Mouse (Mus musculus) midbrain, embryonic 13.5 days (tissue): ENCODE measurements around the gene Ugt2b34. TPM values are rescaled to one million over a fixed set of nuclear protein-coding genes. Genes with fewer than 3 reads are reported as not detected.

Source experiments
- ATAC-seq: fragments of 200-750 bp; cut with Nextera tagmentation; 2 replicates; pipeline ENCODE4 v1.8.0; 2017; ENCODE audit warnings: mild to moderate bottlenecking, moderate TSS enrichment, moderate library complexity
- H3K27ac ChIP-seq: fragments of 300-500 bp; sonication (generic); 2 replicates; pipeline ENCODE4 v1.5.1; 2015; ENCODE audit warnings: inconsistent platforms, mild to moderate bottlenecking, moderate library complexity
- H3K27me3 ChIP-seq: fragments of 300-500 bp; sonication (generic); 2 replicates; pipeline ENCODE4 v1.6.1; 2015; ENCODE audit warnings: mild to moderate bottlenecking, inconsistent platforms
- H3K36me3 ChIP-seq: fragments of 300-500 bp; sonication (generic); 2 replicates; pipeline ENCODE4 v1.6.1; 2015; ENCODE audit warnings: mild to moderate bottlenecking, inconsistent platforms
- H3K4me1 ChIP-seq: fragments of 300-500 bp; sonication (generic); replicated peaks from 2 replicates; pipeline ENCODE4 v1.6.1; 2015; ENCODE audit warnings: inconsistent platforms
- H3K4me2 ChIP-seq: fragments of 300-500 bp; sonication (generic); replicated peaks from 2 replicates; pipeline ENCODE4 v1.6.1; 2015; ENCODE audit warnings: moderate library complexity, mild to moderate bottlenecking, inconsistent platforms
- H3K4me3 ChIP-seq: fragments of 300-500 bp; sonication (generic); replicated peaks from 2 replicates; pipeline ENCODE4 v1.5.1; 2015; ENCODE audit warnings: mild to moderate bottlenecking, inconsistent platforms
- H3K9ac ChIP-seq: fragments of 300-500 bp; sonication (generic); replicated peaks from 2 replicates; pipeline ENCODE4 v1.6.1; 2015; ENCODE audit warnings: mild to moderate bottlenecking, inconsistent platforms
- H3K9me3 ChIP-seq: fragments of 300-500 bp; sonication (generic); 2 replicates; pipeline ENCODE4 v1.6.1; 2016; ENCODE audit warnings: mild to moderate bottlenecking, inconsistent platforms
- WGBS: fragments of 180-500 bp; shearing (Covaris S2); methylation state at CpG from one replicate; pipeline ENCODE4 v1.1.7; 2015; 5-methylcytosine and 5-hydroxymethylcytosine counted together
- polyA plus RNA-seq: library from polyadenylated mRNA; unstranded; fragments of >200 nt; fragmentation: Nextera tagmentation; extraction: Ambion mirVana; gene quantifications from 2 replicates; pipeline ENCODE4 v1.2.1, GENCODE M21; 2015

The Ugt2b34 gene
- 0.13 TPM in 1 of 2 replicates, not detected in the other for polyA plus RNA-seq

GRCm38 (mm10) chr5:86906758-86907157, at the start of gene Ugt2b34:
TSS of gene Ugt2b34 (minus strand) at chr5:86906937.
- Histone ChIP-seq H3K27me3 (no peaks in the 10 kb centered on the region), H3K9me3 (no peaks in the 10 kb centered on the region), H3K9ac (no peak within 1 kb of the TSS), H3K27ac (no peak within 1 kb of the TSS), H3K36me3 (no peaks in the 10 kb centered on the region), H3K4me3 (no peak within 1 kb of the TSS), H3K4me1 (no peaks in the 10 kb centered on the region), H3K4me2 (no peak within 1 kb of the TSS)
- no peak for ATAC-seq
- 75% methylated on average over 1 of the region's 1 CpGs for WGBS

DNA sequence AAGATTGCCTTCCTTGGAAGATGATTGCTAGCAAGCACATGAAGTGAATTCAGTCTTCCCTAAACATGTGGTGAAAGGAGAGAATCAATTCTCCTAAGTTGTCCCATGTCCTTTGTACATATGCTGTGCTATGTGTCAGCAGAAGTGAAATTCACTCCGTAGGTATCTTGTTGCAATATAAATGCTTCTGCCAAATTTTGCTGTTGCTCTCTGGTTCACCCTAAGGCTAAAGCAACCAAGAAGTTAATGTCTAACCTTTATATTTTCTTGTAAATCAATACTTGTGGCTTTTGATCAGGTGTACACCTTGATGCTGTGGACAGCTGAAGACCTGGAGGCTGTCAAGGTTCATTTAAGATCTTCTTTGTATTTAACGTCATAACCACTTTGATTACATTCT, 35.4 kb upstream of the Ugt2b34 start:
- H3K4me2 ChIP-seq = no peak overlapping the region
- no peaks in the 10 kb centered on the region for H3K36me3 ChIP-seq
- no peak overlapping the region for H3K27ac ChIP-seq
- H3K9me3 ChIP-seq = no peaks in the 10 kb centered on the region
- H3K4me1 ChIP-seq = no peaks in the 10 kb centered on the region
- no peak overlapping the region for H3K9ac ChIP-seq
- 93% methylated on average over 2 of the region's 2 CpGs for WGBS
- ATAC-seq = no peak
- H3K27me3 ChIP-seq = no peaks in the 10 kb centered on the region
- H3K4me3 ChIP-seq = no peak overlapping the region

- no peak within 1 kb of the TSS for H3K4me3 ChIP-seq
- no peak within 1 kb of the TSS for H3K27ac ChIP-seq
- no peak within 1 kb of the TSS for H3K4me2 ChIP-seq
- H3K36me3 ChIP-seq = no peaks in the 10 kb centered on the region
- H3K27me3 ChIP-seq = no peaks in the 10 kb centered on the region
- no peak within 1 kb of the TSS for H3K9ac ChIP-seq
- H3K9me3 ChIP-seq = no peaks in the 10 kb centered on the region
- 79% methylated on average over 2 of the region's 2 CpGs for WGBS
- no peaks in the 10 kb centered on the region for H3K4me1 ChIP-seq
- no peak for ATAC-seq
These were observed 19.7 kb upstream of the Ugt2b34 start, which contains the start of gene Ugt2b1 for GRCm38 (mm10) chr5:86926426-86926825. TSS of gene Ugt2b1 (minus strand) at chr5:86926530.

- Histone ChIP-seq H3K36me3 (no peaks in the 10 kb centered on the region), H3K9me3 (no peaks in the 10 kb centered on the region), H3K27ac (no peak overlapping the region), H3K4me3 (no peak overlapping the region), H3K9ac (no peak overlapping the region), H3K4me2 (no peak overlapping the region), H3K27me3 (no peaks in the 10 kb centered on the region), H3K4me1 (no peaks in the 10 kb centered on the region)
- 71% methylated on average over 3 of the region's 3 CpGs for WGBS
- no peak for ATAC-seq
These were observed 14.0 kb upstream of the Ugt2b34 start for GRCm38 (mm10) chr5:86920661-86921233.

DNA sequence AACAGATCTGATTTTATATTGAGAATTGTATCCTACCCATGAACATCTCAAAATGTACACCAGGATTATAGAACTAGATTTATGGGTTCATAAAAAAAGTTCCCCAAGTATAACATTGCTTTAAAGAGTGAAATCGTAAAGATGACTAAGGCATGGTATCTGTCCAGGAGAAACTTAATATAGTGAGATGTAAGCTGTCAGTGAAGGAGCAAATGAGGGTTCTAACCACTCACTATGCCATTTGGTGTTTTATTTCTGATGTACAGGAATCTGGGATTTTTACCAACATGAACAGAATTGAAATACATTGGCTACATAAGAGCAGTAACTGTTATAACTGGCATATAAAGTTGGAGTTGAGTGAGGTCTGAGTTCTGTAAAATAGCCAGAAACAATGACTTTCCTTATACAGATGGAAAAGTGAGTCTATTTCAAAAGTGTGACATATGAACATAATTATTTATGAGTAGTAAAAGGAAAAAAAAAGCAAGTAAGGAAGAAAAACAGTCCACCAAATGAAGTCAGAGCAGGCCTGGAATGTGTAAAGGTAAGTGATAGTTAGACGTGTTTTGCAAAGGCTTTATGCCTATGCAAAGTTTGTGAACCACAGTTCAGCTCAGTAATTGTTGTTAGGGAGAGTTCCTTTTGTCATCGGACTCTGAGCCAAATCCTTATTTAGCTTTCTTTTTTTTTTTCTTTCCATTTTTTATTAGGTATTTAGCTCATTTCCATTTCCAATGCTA, 4.8 kb upstream of the Ugt2b34 start:
- 80% methylated on average over 3 of the region's 3 CpGs for WGBS
- Histone ChIP-seq H3K4me3 (no peak overlapping the region), H3K9ac (no peak overlapping the region), H3K4me2 (no peak overlapping the region), H3K27me3 (no peaks in the 10 kb centered on the region), H3K9me3 (no peaks in the 10 kb centered on the region), H3K4me1 (no peaks in the 10 kb centered on the region), H3K27ac (no peak overlapping the region), H3K36me3 (no peaks in the 10 kb centered on the region)
- ATAC-seq = no peak

DNA sequence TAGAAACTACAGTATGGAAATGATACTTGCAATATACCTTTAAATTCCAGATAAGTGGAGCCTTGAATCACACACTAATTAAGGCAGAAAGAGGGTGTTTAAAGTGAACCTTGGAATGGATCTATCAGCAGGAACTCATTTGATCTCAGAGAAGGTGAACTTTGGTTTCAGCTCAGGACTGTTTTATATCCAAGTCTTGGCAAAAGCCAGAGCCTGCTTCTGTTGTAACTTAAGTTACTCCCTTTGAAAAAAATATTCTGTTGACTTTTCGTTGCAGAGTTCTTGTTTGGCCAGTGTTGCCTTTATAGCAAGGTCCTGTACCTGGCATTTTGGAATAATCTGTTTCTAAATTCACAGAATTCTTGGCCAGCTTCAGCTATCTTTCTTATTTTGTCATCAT, 4.0 kb upstream of the Ugt2b34 start:
- Histone ChIP-seq H3K4me2 (no peak overlapping the region), H3K9me3 (no peaks in the 10 kb centered on the region), H3K27me3 (no peaks in the 10 kb centered on the region), H3K27ac (no peak overlapping the region), H3K9ac (no peak overlapping the region), H3K4me1 (no peaks in the 10 kb centered on the region), H3K36me3 (no peaks in the 10 kb centered on the region), H3K4me3 (no peak overlapping the region)
- 85% methylated on average over 1 of the region's 1 CpGs for WGBS
- no peak for ATAC-seq

- H3K4me1 ChIP-seq = no peaks in the 10 kb centered on the region
- H3K9ac ChIP-seq = no peak overlapping the region
- H3K27ac ChIP-seq = no peak overlapping the region
- H3K4me2 ChIP-seq = no peak overlapping the region
- WGBS = 97% methylated on average over 1 of the region's 1 CpGs
- no peaks in the 10 kb centered on the region for H3K27me3 ChIP-seq
- ATAC-seq = no peak
- 0 out of 2 replicates have a peak, but pooled peaks cover 3% of the 10 kb centered on the region for H3K9me3 ChIP-seq
- no peaks in the 10 kb centered on the region for H3K36me3 ChIP-seq
- no peak overlapping the region for H3K4me3 ChIP-seq
These were observed 16.8 kb downstream of the Ugt2b34 start for GRCm38 (mm10) chr5:86889933-86890332.

DNA sequence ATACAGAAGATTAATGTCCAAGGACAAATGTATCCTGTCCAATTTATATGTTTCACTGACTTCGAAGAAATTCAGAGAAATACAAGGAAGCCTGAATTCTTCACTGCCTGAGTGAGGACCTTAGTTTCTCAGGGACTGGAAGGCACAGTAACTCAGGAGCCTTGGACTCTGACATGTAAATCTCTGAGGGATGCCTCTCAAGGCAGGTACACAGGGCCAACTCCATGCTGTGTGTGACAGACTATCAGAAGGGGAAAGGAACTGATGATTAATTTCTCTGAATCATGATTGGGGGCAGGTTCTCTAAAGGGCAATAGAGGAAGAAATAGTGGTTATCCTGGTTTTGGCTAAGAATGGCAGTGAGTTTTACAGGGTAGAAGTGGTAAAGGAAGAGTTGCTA, 18.3 kb downstream of the Ugt2b34 start:
- 89% methylated on average over 1 of the region's 1 CpGs for WGBS
- no peak overlapping the region for H3K9ac ChIP-seq

DNA sequence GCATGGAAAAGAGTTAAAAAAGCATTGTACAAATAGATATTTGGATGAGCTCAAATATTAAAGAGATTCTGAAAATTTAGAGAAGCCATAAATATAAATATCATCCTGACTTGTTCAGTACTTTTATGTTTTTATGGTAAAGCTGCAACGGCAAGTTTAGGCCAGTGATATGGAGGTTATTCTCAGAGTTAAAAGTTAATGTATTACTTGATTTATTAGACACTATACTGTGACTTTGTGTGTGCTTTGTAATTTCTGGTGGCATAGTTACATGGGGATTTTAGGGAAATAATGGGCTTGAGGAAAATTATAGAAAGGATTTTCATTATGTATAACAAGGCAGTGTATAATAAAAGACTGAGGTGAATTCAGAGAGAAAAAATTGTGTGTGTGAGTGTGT, 19.7 kb downstream of the Ugt2b34 start:
- Histone ChIP-seq H3K4me2 (no peak overlapping the region), H3K4me3 (no peak overlapping the region), H3K27ac (no peak overlapping the region), H3K4me1 (no peaks in the 10 kb centered on the region), H3K36me3 (no peaks in the 10 kb centered on the region), H3K9ac (no peak overlapping the region), H3K9me3 (no peaks in the 10 kb centered on the region), H3K27me3 (no peaks in the 10 kb centered on the region)
- WGBS = 90% methylated on average over 1 of the region's 1 CpGs
- no peak for ATAC-seq

More for the DNA sequence above, 18.3 kb downstream of the Ugt2b34 start:
- no peaks in the 10 kb centered on the region for H3K4me1 ChIP-seq
- no peak overlapping the region for H3K4me2 ChIP-seq
- H3K27ac ChIP-seq = no peak overlapping the region
- no peaks in the 10 kb centered on the region for H3K9me3 ChIP-seq
- no peak for ATAC-seq
- H3K27me3 ChIP-seq = no peaks in the 10 kb centered on the region
- no peaks in the 10 kb centered on the region for H3K36me3 ChIP-seq
- H3K4me3 ChIP-seq = no peak overlapping the region

DNA sequence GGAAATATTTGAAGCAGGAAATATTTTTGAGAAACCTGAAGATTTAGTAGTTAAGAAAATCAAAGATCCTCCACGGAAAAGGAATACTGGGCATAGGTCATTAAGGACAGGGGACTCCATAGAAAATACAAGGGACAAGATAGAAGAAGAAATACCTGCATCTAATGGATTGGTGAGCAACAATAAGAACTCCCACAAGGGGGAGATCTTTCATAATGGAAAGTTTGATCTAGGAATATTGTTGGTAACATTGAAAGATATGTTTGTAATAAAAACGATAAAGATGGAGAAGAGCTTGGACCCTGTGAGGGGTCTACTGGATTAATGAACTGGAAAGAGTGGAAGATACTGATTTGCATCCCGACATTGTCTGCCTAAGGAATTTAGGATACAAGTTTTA, 20.1 kb downstream of the Ugt2b34 start:
- H3K4me2 ChIP-seq = no peak overlapping the region
- ATAC-seq = no peak
- no peak overlapping the region for H3K4me3 ChIP-seq
- H3K9me3 ChIP-seq = no peaks in the 10 kb centered on the region
- 59% methylated on average over 3 of the region's 3 CpGs for WGBS
- H3K36me3 ChIP-seq = no peaks in the 10 kb centered on the region
- no peak overlapping the region for H3K9ac ChIP-seq
- H3K27me3 ChIP-seq = no peaks in the 10 kb centered on the region
- H3K4me1 ChIP-seq = no peaks in the 10 kb centered on the region
- H3K27ac ChIP-seq = no peak overlapping the region

DNA sequence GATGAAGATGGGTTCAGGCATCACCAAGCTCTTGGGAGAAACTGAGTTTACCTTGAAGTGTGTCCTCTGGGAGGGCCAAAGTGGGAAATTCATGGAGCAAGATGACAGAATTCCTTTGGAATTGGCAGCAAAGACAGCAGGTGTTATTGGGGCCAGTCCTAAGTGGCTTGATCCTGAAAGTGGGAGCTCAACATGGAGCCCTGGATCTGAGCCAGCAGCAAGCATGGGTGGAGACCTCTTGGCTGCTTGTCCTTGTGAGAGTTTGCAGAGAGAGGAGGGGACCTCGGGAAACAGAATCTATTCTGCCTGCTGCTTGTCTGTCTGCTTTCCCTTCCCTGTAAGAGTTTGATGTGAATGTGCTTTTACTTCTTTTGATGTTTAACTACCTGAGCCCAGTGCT, 34.9 kb downstream of the Ugt2b34 start:
- H3K27me3 ChIP-seq = no peaks in the 10 kb centered on the region
- no peaks in the 10 kb centered on the region for H3K4me1 ChIP-seq
- no peak overlapping the region for H3K4me3 ChIP-seq
- H3K27ac ChIP-seq = no peak overlapping the region
- no peaks in the 10 kb centered on the region for H3K36me3 ChIP-seq
- no peaks in the 10 kb centered on the region for H3K9me3 ChIP-seq
- H3K9ac ChIP-seq = no peak overlapping the region
- no peak overlapping the region for H3K4me2 ChIP-seq
- no peak for ATAC-seq
- WGBS = 65% methylated on average over 1 of the region's 1 CpGs

GRCm38 (mm10) chr5:86858336-86858735, 48.4 kb downstream of the Ugt2b34 start:
- Histone ChIP-seq H3K27ac (no peak overlapping the region), H3K9me3 (no peaks in the 10 kb centered on the region), H3K36me3 (no peaks in the 10 kb centered on the region), H3K27me3 (no peaks in the 10 kb centered on the region), H3K4me3 (no peak overlapping the region), H3K9ac (no peak overlapping the region), H3K4me1 (no peaks in the 10 kb centered on the region), H3K4me2 (no peak overlapping the region)
- no peak for ATAC-seq
- WGBS = 51% methylated on average over 3 of the region's 3 CpGs
